Mouse (Mus musculus) gastrocnemius, adult 18-20 months (tissue): ENCODE data around the gene Ell2. TPM values are rescaled to one million over a fixed set of nuclear protein-coding genes. Genes with fewer than 3 reads are reported as not detected.

Source experiments
- DNase-seq: peaks from one replicate; pipeline ENCODE4 v3.0.0; 2021; ENCODE audit warnings: low spot score
- total RNA-seq, 2 experiments: library from RNA; stranded (reverse); gene quantifications; 2 replicates each; pipeline ENCODE4 v1.2.3; 2021

Ell2 gene
- total RNA-seq, 2 experiments from 2014 or later: 43.5 to 57.4 TPM

DNA sequence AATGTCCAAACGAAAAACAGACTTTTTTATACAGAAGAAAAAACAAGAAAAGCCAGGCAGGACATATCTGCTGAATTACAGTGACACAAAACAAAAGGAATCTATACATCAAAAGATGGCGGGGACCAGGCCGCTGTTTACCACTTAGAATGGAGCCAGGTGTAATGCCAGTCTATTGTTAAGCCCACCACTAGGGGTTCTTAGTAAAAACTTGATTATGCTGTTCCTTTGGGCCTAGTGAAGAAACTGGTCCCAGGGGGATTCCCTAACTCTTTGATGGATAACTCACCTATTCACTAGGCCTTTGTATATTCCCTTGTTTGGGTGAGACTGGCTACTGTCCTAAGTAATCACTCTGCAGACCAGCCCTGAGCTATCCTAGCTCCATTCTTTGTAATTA is 92.9 kb downstream of the Ell2 start:
- DNase-seq: no peak

DNA sequence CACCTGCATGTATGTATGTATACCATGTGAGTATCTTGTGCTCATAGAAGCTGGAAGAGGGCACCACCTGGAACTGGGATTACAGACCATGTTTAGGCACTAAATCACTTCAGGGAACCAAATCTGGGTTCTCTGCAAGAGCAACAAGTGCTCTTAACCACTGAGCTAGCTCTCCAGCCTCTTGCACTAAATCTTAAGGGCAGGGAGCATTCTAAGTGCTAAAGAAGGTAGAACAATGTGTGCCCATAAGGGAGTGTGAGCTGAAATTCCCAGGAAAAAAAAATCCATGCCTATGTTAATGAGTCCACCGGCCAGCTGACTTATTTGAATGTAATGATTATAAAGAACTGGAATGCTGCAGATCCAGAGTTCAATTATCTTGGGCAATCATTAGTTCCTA is 101.4 kb downstream of the Ell2 start:
- DNase-seq: no peak

GRCm38 (mm10) chr13:75809957-75810356 is 103.4 kb downstream of the Ell2 start:
- DNase-seq: no peak

- DNase-seq: no peak
Measured at GRCm38 (mm10) chr13:75817183-75817582, 110.6 kb downstream of the Ell2 start.

GRCm38 (mm10) chr13:75818486-75818885 is 111.9 kb downstream of the Ell2 start:
- DNase-seq: no peak

DNA sequence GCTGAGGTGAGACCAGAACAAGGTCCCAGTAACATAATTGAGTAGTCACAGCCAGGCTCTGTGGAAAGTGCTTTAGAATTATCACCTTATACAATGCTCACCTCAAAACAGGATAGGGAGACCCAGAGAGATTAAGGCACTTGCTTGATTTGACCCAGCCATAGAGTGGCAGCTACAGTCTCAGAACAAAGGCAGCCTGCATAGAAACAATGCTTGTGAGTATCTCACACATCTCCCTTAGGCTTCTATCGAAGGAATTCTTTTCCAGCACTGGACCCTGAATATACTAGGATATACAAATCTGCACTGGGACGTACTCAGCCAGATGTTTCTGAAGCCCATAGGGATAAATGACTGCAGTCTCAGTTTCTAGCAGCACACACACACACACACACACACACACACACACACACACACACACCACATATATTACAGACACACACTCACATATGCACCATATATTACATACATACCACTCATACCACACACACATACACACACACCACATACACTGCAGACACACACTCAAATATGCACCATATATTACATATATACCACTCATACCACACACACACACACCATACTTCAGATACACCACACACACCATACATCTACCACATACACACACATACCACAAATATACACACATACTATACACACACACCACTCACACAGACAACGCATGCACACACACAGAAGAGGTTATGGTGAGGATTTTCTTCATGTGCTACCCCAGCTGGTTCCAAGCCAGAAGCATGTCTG is 112.6 kb downstream of the Ell2 start:
- no peak for DNase-seq

GRCm38 (mm10) chr13:75819898-75820297 is 113.3 kb downstream of the Ell2 start:
- DNase-seq: no peak

Other genes starting within 250 kb of the Ell2 start
- gene Glrx, start 133.1 kb downstream of the Ell2 start, total RNA-seq: 10 to 100 TPM; 29.0 to 31.2 TPM
- gene Rhobtb3, start 237.2 kb downstream of the Ell2 start, total RNA-seq: 10 to 100 TPM; 15.4 to 19.0 TPM